Mouse (Mus musculus) C2C12 (cell line): ENCODE measurements around the gene Fam78b.

ENCODE experiments used
- CTCF ChIP-seq: IDR thresholded peaks from one replicate; pipeline ENCODE4 v1.5.1; 2011; ENCODE audit not compliant: control insufficient read depth, insufficient read depth, insufficient read length
- MAX ChIP-seq: IDR thresholded peaks from one replicate; pipeline ENCODE4 v1.6.1; 2011; ENCODE audit warnings: mild to moderate bottlenecking, control low read depth
- MYOG ChIP-seq: IDR thresholded peaks from one replicate; pipeline ENCODE4 v1.6.1; 2011; ENCODE audit not compliant: control insufficient read depth, insufficient read length; ENCODE audit errors: extremely low read depth

- no peak for TF ChIP-seq CTCF
- no peak for TF ChIP-seq MYOG
- no peak for TF ChIP-seq MAX
Measured at GRCm38 (mm10) chr1:167012616-167013015, 11.4 kb downstream of the Fam78b start.
